In genomic region chr6:72484887-72485286, GRCm38 (mm10) we compare ENCODE assay signal across 23 mouse cellular contexts. TPM values are rescaled to one million over a fixed set of nuclear protein-coding genes. Genes with fewer than 3 reads are reported as not detected.
DNase-seq lines count a peak whose midpoint lies in the region; ATAC-seq and TF ChIP-seq lines count a peak whose summit lies in the region.
"Had no signal": no experiment of that assay in that cellular context is flagged by ENCODE, and none has a peak within 500 bp of the region (broad histone marks: within the 10 kb centered on the region; RNA-seq: fewer than 3 reads in every experiment).

No protein-coding gene starts in this region.

- H3K4me3 ChIP-seq in kidney, adult 2 months (ENCODE audit: insufficient read depth, low read depth, low read length): no peak overlapping the region
- H3K4me3 ChIP-seq in kidney, embryonic 14.5 days (ENCODE audit: low read length): no peak overlapping the region
- no peak overlapping the region for H3K4me3 ChIP-seq in liver, adult 2 months (ENCODE audit: insufficient read depth, low read depth, low read length)
- no peak overlapping the region for H3K4me3 ChIP-seq in liver, postnatal 0 days (ENCODE audit: low read depth, low read length)

- 51% methylated on average over 4 of the region's 4 CpGs for WGBS in kidney, adult 2 months
- 67% methylated on average over 4 of the region's 4 CpGs for WGBS in kidney, embryonic 14.5 days
- 15% methylated on average over 4 of the region's 4 CpGs for WGBS in liver, adult 2 months
- 65% methylated on average over 4 of the region's 4 CpGs for WGBS in liver, postnatal 0 days (ENCODE audit: insufficient replicate concordance)

- no peak overlapping the region for H3K4me2 ChIP-seq in kidney, embryonic 14.5 days (replicated peaks; ENCODE audit: low read depth, low read length)
- H3K4me2 ChIP-seq in liver, postnatal 0 days (ENCODE audit: low read depth, low read length): no peak overlapping the region

- peak; percentile 50 for DNase-seq in kidney, adult 2 months
- no peak for DNase-seq in kidney, postnatal 4 days
- peak; percentile 55 for DNase-seq in kidney, adult 9 months
- DNase-seq in liver, adult 2 months (ENCODE audit: extremely low read depth, low read depth, low spot score): peak; percentile 83
- DNase-seq in liver, postnatal 0 days: no peak
- DNase-seq: adrenal gland, adult 2 months; adrenal gland, adult 8-10 months; adrenal gland, postnatal 10 days; adrenal gland, postnatal 14 days; adrenal gland, postnatal 25 days; adrenal gland, postnatal 36 days; B cell, adult 2 months; cerebellum, adult 11 months; cerebellum, adult 11-12 months; cerebellum, adult 18-20 months had no signal

- no peak for TF ChIP-seq POLR2A in kidney, adult 2 months (IDR thresholded peaks at IDR 0.05; ENCODE audit: low read depth, low read length)
- no peak for TF ChIP-seq POLR2A in liver, adult 2 months (IDR thresholded peaks at IDR 0.05; ENCODE audit: extremely low read depth, insufficient read depth, low read length)

- no peak overlapping the region for H3K9ac ChIP-seq in kidney, embryonic 14.5 days (ENCODE audit: low read depth, low read length)
- no peak overlapping the region for H3K9ac ChIP-seq in liver, adult 2 months (ENCODE audit: low read depth, low read length)
- H3K9ac ChIP-seq in liver, postnatal 0 days (replicated peaks): no peak overlapping the region

- no peaks in the 10 kb centered on the region for H3K36me3 ChIP-seq in kidney, adult 2 months (ENCODE audit: control insufficient read depth, insufficient read depth, low read length)
- H3K36me3 ChIP-seq in kidney, embryonic 14.5 days (ENCODE audit: control insufficient read depth, insufficient read depth, low read length): no peaks in the 10 kb centered on the region
- no peaks in the 10 kb centered on the region for H3K36me3 ChIP-seq in liver, adult 2 months (ENCODE audit: control insufficient read depth, insufficient read depth, low read length)
- no peaks in the 10 kb centered on the region for H3K36me3 ChIP-seq in liver, postnatal 0 days (replicated peaks; ENCODE audit: insufficient read depth, low read length)
- H3K36me3 ChIP-seq: G1E had no signal

- peaks cover 19% of the 10 kb centered on the region for H3K4me1 ChIP-seq in kidney, adult 2 months (ENCODE audit: control insufficient read depth, insufficient read depth, low read length)
- no peaks in the 10 kb centered on the region for H3K4me1 ChIP-seq in kidney, embryonic 14.5 days (ENCODE audit: control insufficient read depth, insufficient read depth, low read length)
- peaks cover 4% of the 10 kb centered on the region; the same call in 1 of the 2 replicates for H3K4me1 ChIP-seq in liver, adult 2 months (ENCODE audit: control insufficient read depth, insufficient read depth, low read length)
- no peaks in the 10 kb centered on the region for H3K4me1 ChIP-seq in liver, postnatal 0 days (ENCODE audit: insufficient read depth)

- no peaks in the 10 kb centered on the region for H3K27me3 ChIP-seq in kidney, adult 2 months (replicated peaks; ENCODE audit: control insufficient read depth, insufficient read depth, low read length)
- no peaks in the 10 kb centered on the region for H3K27me3 ChIP-seq in kidney, embryonic 14.5 days (ENCODE audit: control insufficient read depth, insufficient read depth, low read length)
- H3K27me3 ChIP-seq in liver, adult 2 months (ENCODE audit: control insufficient read depth, insufficient read depth, low read length): no peaks in the 10 kb centered on the region
- H3K27me3 ChIP-seq in liver, postnatal 0 days (ENCODE audit: insufficient read depth, low read length): no peaks in the 10 kb centered on the region
- H3K27me3 ChIP-seq: CH12.LX, Patski had no signal

- no peak for ATAC-seq in kidney, embryonic 14.5 days (ENCODE audit: low FRiP score, low TSS enrichment)
- ATAC-seq in liver, postnatal 0 days: no peak
- ATAC-seq: activated CD4-positive, CD25-positive, alpha-beta regulatory T cell, adult 4 months; CD4-positive, CD25-positive, alpha-beta regulatory T cell, adult 4 months; Patski had no signal

- H3K9me3 ChIP-seq in kidney, embryonic 14.5 days (ENCODE audit: control insufficient read depth, low read length): no peaks in the 10 kb centered on the region
- H3K9me3 ChIP-seq in liver, postnatal 0 days (ENCODE audit: low read length): no peaks in the 10 kb centered on the region
- H3K9me3 ChIP-seq: G1E had no signal

- no peak for TF ChIP-seq EP300 in liver, postnatal 0 days (IDR thresholded peaks at IDR 0.05; ENCODE audit: low read depth)

- no peak for TF ChIP-seq CTCF in kidney, adult 2 months (conservative IDR thresholded peaks at IDR 0.05; ENCODE audit: insufficient read depth, insufficient read length, low read depth, low read length)
- no peak for TF ChIP-seq CTCF in liver, adult 2 months (IDR thresholded peaks at IDR 0.05; ENCODE audit: low read depth, low read length)
- no peak for TF ChIP-seq CTCF in liver, postnatal 0 days (IDR thresholded peaks at IDR 0.05; ENCODE audit: low read depth)

- H3K27ac ChIP-seq in kidney, adult 2 months (ENCODE audit: insufficient read depth, low read depth, low read length): no peak overlapping the region
- H3K27ac ChIP-seq in kidney, embryonic 14.5 days (ENCODE audit: low read depth, low read length): no peak overlapping the region
- H3K27ac ChIP-seq in liver, adult 2 months (replicated peaks; ENCODE audit: insufficient read depth, low read depth, low read length): no peak overlapping the region
- H3K27ac ChIP-seq in liver, postnatal 0 days (ENCODE audit: low read depth): no peak overlapping the region

- no peaks in the 10 kb centered on the region for H3K79me2 ChIP-seq in liver, adult 2 months (ENCODE audit: control insufficient read depth, insufficient read depth, low read length)

RNA-seq across cellular contexts. Expression of gene Sh2d6, which starts 36.6 kb away (rescaled TPM):
- 0.09 and 0.12 TPM in 2 replicates for polyA plus RNA-seq in kidney, adult 2 months (2012; rRNA removed)
- polyA plus RNA-seq in kidney, embryonic 14.5 days (2014; fragmentation: Nextera tagmentation; extraction: Ambion mirVana): not detected in 2 replicates
- not detected in 2 replicates for total RNA-seq in liver, adult 2 months (2014; rRNA removed)
- not detected in 2 replicates for polyA plus RNA-seq in liver, adult 2 months (2012; rRNA removed)
- not detected in 2 replicates for polyA plus RNA-seq in liver, postnatal 0 days (2015; fragmentation: Nextera tagmentation; extraction: Ambion mirVana)
- total RNA-seq: ES-E14, MEL had no signal
- polyA plus RNA-seq: activated CD4-positive, CD25-positive, alpha-beta regulatory T cell, adult 4 months; CD4-positive, CD25-positive, alpha-beta regulatory T cell, adult 4 months; G1E had no signal

RNA-seq across cellular contexts. Expression of gene Mat2a, which starts 45.5 kb away (rescaled TPM):
- 150 and 168 TPM in 2 replicates for polyA plus RNA-seq in kidney, adult 2 months (2012; rRNA removed)
- 322 and 463 TPM in 2 replicates for polyA plus RNA-seq in kidney, embryonic 14.5 days (2014; fragmentation: Nextera tagmentation; extraction: Ambion mirVana)
- total RNA-seq in liver, adult 2 months (2014; rRNA removed): 54.0 and 59.7 TPM in 2 replicates
- 19.8 and 31.1 TPM in 2 replicates for polyA plus RNA-seq in liver, adult 2 months (2012; rRNA removed)
- polyA plus RNA-seq in liver, postnatal 0 days (2015; fragmentation: Nextera tagmentation; extraction: Ambion mirVana): 111 and 138 TPM in 2 replicates

RNA-seq across cellular contexts. Expression of gene Capg, which starts 59.3 kb away (rescaled TPM):
- 64.3 and 70.9 TPM in 2 replicates for polyA plus RNA-seq in kidney, adult 2 months (2012; rRNA removed)
- polyA plus RNA-seq in kidney, embryonic 14.5 days (2014; fragmentation: Nextera tagmentation; extraction: Ambion mirVana): 63.8 and 66.6 TPM in 2 replicates
- 3.9 and 4.3 TPM in 2 replicates for total RNA-seq in liver, adult 2 months (2014; rRNA removed)
- polyA plus RNA-seq in liver, adult 2 months (2012; rRNA removed): 2.2 and 2.8 TPM in 2 replicates
- polyA plus RNA-seq in liver, postnatal 0 days (2015; fragmentation: Nextera tagmentation; extraction: Ambion mirVana): 20.0 and 22.8 TPM in 2 replicates

Comparison
In these comparisons a context has a peak if more than half of its experiments do, and no peak if none do; other contexts are left out.
1. DNase-seq: peak in kidney, adult 2 months (single experiment), kidney, adult 9 months (single experiment) and liver, adult 2 months (single experiment); none in kidney, postnatal 4 days (0 of 2) and liver, postnatal 0 days (single experiment).